Mouse (Mus musculus) kidney, postnatal 4 days (tissue): ENCODE data around the gene Elp1.

Source experiments
- DNase-seq, 2 experiments: peaks; one replicate each; pipeline ENCODE4 v3.0.0; 2021; ENCODE audit warnings: mixed read lengths in 2 of 2

Gene Elp1

DNA sequence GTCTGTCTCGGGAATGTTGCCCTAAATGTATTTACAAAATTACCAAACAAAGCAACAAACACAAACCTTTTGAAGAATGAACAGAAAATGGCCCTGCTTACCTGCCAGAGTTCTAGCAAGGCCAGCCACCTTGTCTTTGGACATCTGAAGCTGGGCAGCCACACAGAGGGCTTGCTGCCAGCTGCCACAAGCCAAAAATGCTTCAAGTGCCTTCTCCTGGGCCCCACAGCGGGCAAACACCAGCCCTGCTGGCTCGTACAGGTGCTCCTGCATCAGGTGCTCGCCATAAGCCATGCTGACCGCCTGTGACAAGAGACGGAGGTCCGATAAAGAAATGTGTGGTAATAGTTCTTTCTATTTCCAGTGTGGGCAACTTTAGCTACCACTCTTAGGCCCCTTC lies 33.2 kb downstream of the Elp1 start:
- no peak for DNase-seq

- DNase-seq, result no peak
Measured at GRCm38 (mm10) chr4:56767861-56768284, 34.3 kb downstream of the Elp1 start.

DNA sequence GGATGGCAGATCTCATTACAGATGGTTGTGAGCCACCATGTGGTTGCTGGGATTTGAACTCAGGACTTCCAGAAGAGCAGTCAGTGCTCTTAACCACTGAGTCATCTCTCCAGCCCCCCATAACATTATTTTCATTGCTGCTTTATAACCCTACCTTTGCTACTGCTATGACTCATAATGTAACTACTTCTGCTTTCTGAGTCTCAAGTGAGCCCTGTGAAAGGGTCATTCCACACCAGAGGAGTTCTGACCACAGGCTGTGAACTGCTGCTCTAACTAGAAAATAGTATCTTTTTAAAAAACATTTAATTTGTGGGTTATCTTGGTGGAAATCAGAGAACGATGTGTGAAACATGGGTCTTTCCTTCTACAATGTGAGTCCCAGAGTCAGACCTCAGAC lies 44.4 kb downstream of the Elp1 start:
- DNase-seq, result no peak

DNA sequence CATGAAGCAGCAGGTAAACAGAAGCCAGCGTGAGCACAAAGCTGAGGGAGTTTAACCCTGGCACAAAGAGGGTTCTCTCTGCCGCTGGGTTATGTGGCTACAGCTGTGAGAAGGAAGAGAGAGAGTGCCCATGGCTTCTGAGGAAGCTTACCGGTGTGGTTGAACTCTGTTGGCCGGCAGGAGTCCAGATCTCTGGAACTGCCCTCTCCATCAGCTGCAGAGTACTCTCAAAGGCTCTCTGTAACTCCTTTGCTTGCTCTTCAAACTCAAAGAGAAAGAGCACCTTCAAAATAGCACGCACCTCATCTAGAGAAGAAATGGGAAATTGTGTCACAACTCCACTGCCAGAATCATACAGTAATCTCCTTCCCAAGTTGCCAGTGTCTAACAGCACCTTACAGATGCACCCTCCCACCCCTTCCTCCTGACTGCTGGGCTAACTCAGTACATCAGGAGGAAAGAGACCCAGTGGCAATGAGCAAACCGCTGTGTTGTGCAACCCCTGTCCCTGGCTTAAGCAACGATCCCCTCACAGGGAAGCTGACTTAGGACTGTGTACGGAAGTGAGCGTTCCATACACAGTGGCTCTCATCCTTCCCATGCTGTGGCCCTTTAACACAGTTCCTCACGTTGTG lies 45.0 kb downstream of the Elp1 start:
- DNase-seq, result no peak

DNA sequence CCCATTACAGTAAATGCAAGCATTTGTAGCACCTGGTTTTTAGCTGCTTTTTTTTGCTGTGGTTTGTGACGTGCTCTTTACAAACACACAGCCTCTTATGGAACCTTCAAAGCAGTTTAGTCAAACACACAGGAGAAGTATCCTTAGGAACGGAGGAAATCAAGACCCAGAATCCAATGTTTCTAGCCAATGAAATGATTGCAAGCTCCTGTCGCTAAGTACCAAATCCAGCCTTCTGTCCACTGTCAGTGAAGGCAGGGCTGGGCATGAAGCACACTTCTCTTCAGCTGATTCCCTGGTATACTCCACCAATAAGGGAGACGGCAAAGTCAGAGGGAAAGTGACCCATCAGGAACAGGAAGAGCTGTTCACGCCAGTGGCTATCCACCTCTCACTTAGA lies 46.1 kb downstream of the Elp1 start:
- DNase-seq, result no peak

DNA sequence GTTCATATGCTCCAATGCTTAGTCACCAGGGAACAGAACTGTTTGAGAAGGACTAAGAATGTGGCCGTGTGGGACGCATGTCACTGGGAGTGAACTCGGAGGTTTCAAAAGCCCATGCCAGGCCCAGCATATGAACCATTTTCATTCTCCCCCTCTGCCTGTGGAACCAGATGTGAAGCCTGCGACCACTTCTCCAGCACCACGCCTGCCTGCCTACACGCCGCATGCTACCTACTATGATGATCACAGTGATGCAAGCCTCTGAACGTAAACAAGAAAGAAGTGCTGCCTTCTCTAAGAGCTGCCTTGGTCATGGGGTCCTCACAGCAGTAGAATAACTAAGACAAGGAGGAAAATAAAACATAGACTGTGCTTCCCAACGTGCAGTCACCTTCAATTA lies 54.7 kb downstream of the Elp1 start:
- DNase-seq, result no peak

- DNase-seq, result no peak
Measured at GRCm38 (mm10) chr4:56746345-56746744, 55.8 kb downstream of the Elp1 start.

DNA sequence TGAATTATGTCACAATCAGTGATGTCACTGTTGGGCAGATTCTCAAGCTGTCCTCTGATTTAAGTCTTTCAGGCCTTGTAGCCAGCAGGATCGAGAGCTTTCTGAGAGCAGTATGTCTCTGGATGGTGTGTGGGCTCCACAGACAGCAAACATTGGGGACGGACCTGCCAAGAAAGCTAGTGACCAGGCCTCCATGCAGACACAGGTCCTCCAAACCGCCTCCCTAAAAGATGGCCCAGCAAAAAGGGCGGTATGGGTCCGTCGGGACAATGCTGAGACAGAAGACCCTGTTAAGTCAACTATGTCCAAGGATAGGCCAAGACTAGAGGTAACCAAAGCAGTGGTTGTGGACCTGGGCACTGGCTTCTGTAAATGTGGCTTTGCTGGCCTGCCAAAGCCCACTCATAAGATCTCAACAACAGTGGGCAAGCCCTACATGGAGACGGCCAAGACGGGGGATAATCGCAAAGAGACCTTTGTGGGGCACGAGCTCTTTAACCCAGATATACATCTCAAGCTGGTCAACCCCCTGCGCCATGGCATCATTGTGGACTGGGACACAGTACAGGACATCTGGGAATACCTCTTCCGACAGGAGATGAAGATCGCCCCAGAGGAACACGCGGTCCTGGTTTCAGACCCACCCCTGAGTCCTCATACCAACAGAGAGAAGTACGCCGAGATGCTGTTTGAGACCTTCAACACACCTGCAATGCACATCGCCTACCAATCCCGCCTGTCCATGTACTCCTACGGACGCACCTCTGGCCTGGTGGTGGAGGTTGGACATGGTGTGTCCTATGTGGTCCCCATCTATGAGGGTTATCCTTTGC lies 58.6 kb downstream of the Elp1 start, which contains the start of gene Actl7a:
TSS of gene Actl7a (plus strand) at position 51 of the 833 bp plus-strand sequence.
- DNase-seq, result no peak

GRCm38 (mm10) chr4:56742698-56743097 lies 59.4 kb downstream of the Elp1 start:
- DNase-seq, result no peak

DNA sequence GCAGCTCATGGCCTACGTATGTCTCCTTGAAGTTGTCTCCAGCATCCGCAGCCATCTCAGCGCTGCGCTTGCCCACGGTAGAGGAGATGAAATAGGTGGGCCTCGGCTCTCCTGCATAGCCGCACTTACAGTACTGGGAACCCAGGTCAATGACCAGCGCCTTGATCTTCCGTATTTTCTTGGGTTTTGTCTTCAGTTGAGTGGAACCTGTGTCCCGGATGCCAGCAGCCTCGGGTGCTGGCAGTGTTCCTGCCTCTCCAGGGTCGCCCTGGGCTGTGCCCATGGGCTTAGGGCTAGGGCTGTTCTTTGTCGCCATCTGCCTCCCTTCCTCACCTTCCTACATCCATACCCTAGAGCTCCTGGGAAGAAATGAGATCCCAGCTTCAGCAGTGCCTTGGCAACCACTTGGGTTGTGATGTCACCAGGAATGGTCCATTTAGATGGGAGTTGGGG lies 61.1 kb downstream of the Elp1 start, which contains the start of gene Actl7b:
TSS of gene Actl7b (minus strand) at position 403 of the 453 bp plus-strand sequence.
- no peak for DNase-seq

GRCm38 (mm10) chr4:56740611-56741010 lies 61.5 kb downstream of the Elp1 start:
- DNase-seq, result no peak

DNA sequence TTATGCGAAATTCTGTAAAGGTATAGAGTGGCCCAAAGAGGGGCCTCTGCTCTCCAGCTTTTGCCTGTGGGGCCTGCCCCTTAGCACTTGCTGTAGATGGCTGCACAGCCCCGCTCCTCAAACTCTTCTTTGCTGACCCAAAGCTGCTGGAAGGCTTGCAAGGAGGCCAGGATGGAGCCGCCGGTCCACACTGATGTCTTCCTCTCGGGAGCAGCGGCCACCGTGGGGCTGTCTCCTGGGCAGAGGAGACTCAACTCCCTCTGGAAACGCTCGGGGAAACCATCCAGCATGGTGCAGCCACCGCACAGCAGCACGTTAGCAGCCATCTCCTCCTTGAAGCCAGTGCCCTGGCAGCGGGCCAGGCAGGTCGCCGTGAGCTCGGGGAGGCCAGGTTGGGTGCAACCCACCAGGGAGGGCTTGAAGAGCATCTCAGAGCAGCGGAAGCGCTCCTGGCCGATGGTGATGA lies 62.1 kb downstream of the Elp1 start, which contains the start of gene Gm26657:
TSS of gene Gm26657 (plus strand) at position 51 of the 466 bp plus-strand sequence.
- no peak for DNase-seq

DNA sequence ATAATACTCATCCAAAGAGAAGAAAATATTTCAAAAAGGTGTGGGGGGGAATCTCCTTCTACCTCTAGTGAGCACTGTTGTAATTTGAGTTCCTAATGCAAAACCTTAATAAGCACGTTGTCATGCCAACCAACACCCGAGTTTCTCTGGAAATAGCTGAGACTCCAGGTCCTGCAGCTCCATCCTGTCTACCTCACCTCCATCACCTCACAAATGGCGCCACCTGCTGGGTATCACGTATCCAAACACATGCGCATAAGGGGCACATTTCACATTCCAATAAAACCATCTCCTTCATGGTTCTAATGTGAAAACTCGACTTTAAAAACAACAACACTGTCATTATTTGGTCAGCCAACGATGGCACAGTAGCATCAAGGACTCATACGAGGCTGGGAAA lies 76.3 kb downstream of the Elp1 start:
- DNase-seq, result peak; percentile 36 to 46

GRCm38 (mm10) chr4:56723237-56723636 lies 78.9 kb downstream of the Elp1 start:
- DNase-seq, result no peak

DNA sequence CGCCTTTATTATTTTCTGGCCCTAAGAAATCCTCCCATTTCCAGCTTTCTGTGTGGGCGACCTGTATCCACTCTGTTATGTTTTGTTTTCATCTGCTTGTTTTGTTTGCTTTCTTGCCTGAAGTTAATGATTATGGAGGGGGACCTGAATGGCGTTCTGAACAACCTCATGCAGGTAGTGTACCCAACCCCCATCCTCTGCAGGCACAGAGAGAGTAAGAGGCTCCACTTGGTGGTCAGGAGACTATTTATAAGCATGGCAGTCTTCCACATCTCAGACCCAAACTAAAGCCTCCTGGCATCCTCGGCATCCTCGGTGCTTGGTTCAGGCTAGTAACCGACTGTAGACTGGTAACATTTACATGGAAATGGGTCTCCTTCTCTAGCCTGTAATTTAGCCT lies 79.8 kb downstream of the Elp1 start:
- peak in 1 of 2 experiments; percentile 25 for DNase-seq

- DNase-seq, result peak; percentile 60
Measured at GRCm38 (mm10) chr4:56721469-56721868, 80.7 kb downstream of the Elp1 start.

DNA sequence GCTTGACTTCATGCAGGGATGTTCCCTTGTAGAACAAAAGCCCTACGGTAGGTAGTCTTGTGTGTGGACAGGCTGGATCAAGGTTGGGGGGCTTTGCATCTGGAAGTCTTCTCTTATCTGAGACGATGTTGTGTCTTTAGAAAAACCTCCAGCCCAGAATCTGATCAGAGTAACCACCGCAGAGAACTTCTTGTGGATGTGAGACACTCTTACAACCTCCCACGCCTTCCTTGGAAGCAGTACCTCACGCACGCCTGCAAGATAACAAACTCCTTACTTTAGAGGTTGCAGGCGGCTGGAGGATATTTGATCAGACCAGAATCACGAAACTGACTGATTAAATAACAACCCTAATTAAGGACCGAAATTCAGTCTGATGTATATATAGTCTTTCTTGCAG lies 81.7 kb downstream of the Elp1 start:
- no peak for DNase-seq

DNA sequence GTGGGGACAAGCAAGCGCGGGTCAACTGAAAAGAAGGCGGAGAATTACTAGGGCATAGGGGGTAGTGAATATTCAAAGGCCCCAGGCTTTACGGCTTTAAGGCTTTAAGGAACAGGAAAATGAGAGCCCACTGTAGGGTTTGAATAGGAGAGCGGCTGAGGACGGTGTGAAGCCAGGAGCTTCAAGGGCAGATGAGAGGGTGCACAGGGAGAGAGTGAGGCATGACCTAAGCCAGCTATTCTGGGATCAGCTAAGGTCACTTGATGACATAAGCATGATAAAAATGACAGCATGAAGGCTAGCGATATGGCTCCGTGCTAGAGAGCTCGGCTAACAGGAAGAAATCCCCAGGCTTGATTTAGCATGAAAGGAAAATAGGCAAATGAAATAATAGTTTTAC lies 82.7 kb downstream of the Elp1 start:
- DNase-seq, result no peak

- no peak for DNase-seq
Measured at GRCm38 (mm10) chr4:56718573-56719442, 83.3 kb downstream of the Elp1 start.

- no peak for DNase-seq
Measured at GRCm38 (mm10) chr4:56717932-56718331, 84.2 kb downstream of the Elp1 start.

GRCm38 (mm10) chr4:56716801-56717200 lies 85.3 kb downstream of the Elp1 start:
- no peak for DNase-seq

- no peak for DNase-seq
Measured at GRCm38 (mm10) chr4:56713155-56713554, 89.0 kb downstream of the Elp1 start.

DNA sequence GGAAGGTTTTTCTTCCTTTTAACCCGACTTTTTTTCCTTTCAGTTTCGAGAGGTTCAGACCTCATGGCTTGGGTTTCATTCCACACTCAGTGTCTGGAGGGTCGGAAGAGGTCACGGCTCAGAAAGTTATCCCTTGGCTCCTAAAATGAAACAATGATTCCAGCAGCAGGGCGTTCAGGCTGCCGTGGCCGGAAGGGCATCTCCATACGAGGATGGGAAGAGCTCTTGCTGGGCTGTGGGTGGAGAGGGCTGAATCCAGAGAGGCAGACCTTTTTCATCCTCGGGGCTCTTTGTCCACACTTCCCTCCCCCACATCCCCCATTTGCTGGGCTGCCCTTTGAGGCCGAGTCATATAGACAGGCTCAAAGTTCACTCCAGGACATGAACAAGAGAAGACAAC lies 99.9 kb downstream of the Elp1 start:
- DNase-seq, result no peak
